Mouse (Mus musculus) stomach, embryonic 14.5 days (tissue): ENCODE results near the gene Gorasp2. TPM values are rescaled to one million over a fixed set of nuclear protein-coding genes. Genes with fewer than 3 reads are reported as not detected.

Source experiments
- ATAC-seq: fragments of 200-750 bp; cut with Nextera tagmentation; 2 replicates; pipeline ENCODE4 v1.8.0; 2017; ENCODE audit warnings: low read depth, moderate TSS enrichment; ENCODE audit not compliant: insufficient number of reproducible peaks, insufficient read depth, low FRiP score
- H3K27ac ChIP-seq: fragments of 300-500 bp; sonication (generic); 2 replicates; pipeline ENCODE4 v1.5.1; 2014; ENCODE audit warnings: mild to moderate bottlenecking, low read length, moderate library complexity, mixed read lengths
- H3K27me3 ChIP-seq: fragments of 300-500 bp; sonication (generic); 2 replicates; pipeline ENCODE4 v1.6.1; 2014; ENCODE audit warnings: low read length, control low read depth, mixed read lengths; ENCODE audit not compliant: control insufficient read depth, insufficient read depth
- H3K36me3 ChIP-seq: fragments of 300-500 bp; sonication (generic); 2 replicates; pipeline ENCODE4 v1.6.1; 2014; ENCODE audit warnings: mild to moderate bottlenecking, control low read depth, low read length, moderate library complexity, mixed read lengths; ENCODE audit not compliant: control insufficient read depth, insufficient read depth
- H3K4me1 ChIP-seq: fragments of 300-500 bp; sonication (generic); 2 replicates; pipeline ENCODE4 v1.6.1; 2014; ENCODE audit warnings: low read length, control low read depth, mixed read lengths; ENCODE audit not compliant: control insufficient read depth, insufficient read depth
- H3K4me2 ChIP-seq: fragments of 300-500 bp; sonication (generic); replicated peaks from 2 replicates; pipeline ENCODE4 v1.6.1; 2014; ENCODE audit warnings: low read depth, low read length, control low read depth
- H3K4me3 ChIP-seq: fragments of 300-500 bp; sonication (generic); 2 replicates; pipeline ENCODE4 v1.5.1; 2014; ENCODE audit warnings: low read depth, low read length, control low read depth
- H3K9ac ChIP-seq: fragments of 300-500 bp; sonication (generic); replicated peaks from 2 replicates; pipeline ENCODE4 v1.6.1; 2014; ENCODE audit warnings: low read depth, mild to moderate bottlenecking, control low read depth, low read length, moderate library complexity, mixed read lengths
- H3K9me3 ChIP-seq: fragments of 300-500 bp; sonication (generic); 2 replicates; pipeline ENCODE4 v1.6.1; 2016; ENCODE audit warnings: low read depth, low read length, control low read depth; ENCODE audit not compliant: control insufficient read depth
- WGBS: fragments of 180-500 bp; shearing (Covaris S2); extraction: QIAGEN DNeasy Blood & Tissue Kit; methylation state at CpG from one replicate; pipeline ENCODE4 v1.1.7; 2014; 5-methylcytosine and 5-hydroxymethylcytosine counted together
- polyA plus RNA-seq: library from polyadenylated mRNA; unstranded; fragments of >200 nt; fragmentation: Nextera tagmentation; extraction: Ambion mirVana; gene quantifications from 2 replicates; pipeline ENCODE4 v1.2.1, GENCODE M21; 2014

Gorasp2 gene
- polyA plus RNA-seq: 172 and 193 TPM in 2 replicates

- Histone ChIP-seq H3K4me1 (peaks cover 15% of the 10 kb centered on the region), H3K4me3 (peak within 1 kb of the TSS; percentile 98), H3K27ac (peak within 1 kb of the TSS; percentile 93), H3K9ac (peak within 1 kb of the TSS; percentile 95), H3K36me3 (no peaks in the 10 kb centered on the region), H3K27me3 (no peaks in the 10 kb centered on the region), H3K4me2 (peak within 1 kb of the TSS; percentile 92), H3K9me3 (no peaks in the 10 kb centered on the region)
- peak; percentile 95 for ATAC-seq
- WGBS: 1% methylated on average over 61 of the region's 64 CpGs
Measured at GRCm38 (mm10) chr2:70660887-70661714, at the start of gene Gorasp2. Gene Gorasp2 (plus strand): TSS chr2:70661576.

DNA sequence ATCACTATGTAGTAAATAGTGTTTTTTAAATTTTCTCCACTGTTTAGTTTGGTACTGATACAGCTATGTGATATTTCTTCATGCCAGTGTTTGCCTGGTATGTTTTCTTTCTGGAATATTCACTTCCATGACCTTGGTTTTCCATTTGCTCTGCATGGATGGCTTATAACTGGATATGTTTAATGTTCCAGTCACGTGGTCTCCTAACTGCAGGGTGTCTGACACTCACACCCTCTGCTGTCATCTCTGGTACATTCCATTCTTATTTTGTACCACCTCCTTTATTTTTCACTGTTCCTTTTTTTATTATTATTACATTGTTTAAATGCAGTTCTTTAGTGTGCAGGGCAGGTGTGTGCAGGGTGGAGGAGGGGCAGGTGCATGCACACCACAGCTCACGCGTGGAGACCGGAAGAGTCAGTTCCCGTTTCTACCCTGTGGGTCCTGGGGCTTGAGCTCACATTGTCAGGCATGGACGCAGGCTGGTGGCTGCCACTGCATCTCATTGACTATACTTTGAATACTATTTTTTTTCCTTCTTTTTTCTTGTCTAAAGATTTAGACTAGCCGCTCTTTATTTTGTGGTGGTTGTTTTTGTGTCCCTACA lies 46.5 kb upstream of the Gorasp2 start:
- ATAC-seq: no peak
- no peaks in the 10 kb centered on the region for H3K9me3 ChIP-seq
- 87% methylated on average over 7 of the region's 7 CpGs for WGBS
- no peak overlapping the region for H3K4me2 ChIP-seq
- no peaks in the 10 kb centered on the region for H3K27me3 ChIP-seq
- no peak overlapping the region for H3K9ac ChIP-seq
- no peak overlapping the region for H3K27ac ChIP-seq
- no peak overlapping the region for H3K4me3 ChIP-seq
- H3K4me1 ChIP-seq: no peaks in the 10 kb centered on the region
- H3K36me3 ChIP-seq: no peaks in the 10 kb centered on the region

- no peak for ATAC-seq
- 75% methylated on average over 2 of the region's 2 CpGs for WGBS
- H3K4me1 ChIP-seq: no peaks in the 10 kb centered on the region
Measured at GRCm38 (mm10) chr2:70616076-70616475, 45.3 kb upstream of the Gorasp2 start.

GRCm38 (mm10) chr2:70616617-70617016 lies 44.8 kb upstream of the Gorasp2 start:
- Histone ChIP-seq H3K9ac (no peak overlapping the region), H3K4me1 (no peaks in the 10 kb centered on the region)

More at GRCm38 (mm10) chr2:70616076-70616475, 45.3 kb upstream of the Gorasp2 start:
- H3K4me2 ChIP-seq: no peak overlapping the region
- no peaks in the 10 kb centered on the region for H3K36me3 ChIP-seq
- H3K4me3 ChIP-seq: no peak overlapping the region
- H3K9me3 ChIP-seq: no peaks in the 10 kb centered on the region
- no peak overlapping the region for H3K9ac ChIP-seq
- no peaks in the 10 kb centered on the region for H3K27me3 ChIP-seq
- no peak overlapping the region for H3K27ac ChIP-seq

DNA sequence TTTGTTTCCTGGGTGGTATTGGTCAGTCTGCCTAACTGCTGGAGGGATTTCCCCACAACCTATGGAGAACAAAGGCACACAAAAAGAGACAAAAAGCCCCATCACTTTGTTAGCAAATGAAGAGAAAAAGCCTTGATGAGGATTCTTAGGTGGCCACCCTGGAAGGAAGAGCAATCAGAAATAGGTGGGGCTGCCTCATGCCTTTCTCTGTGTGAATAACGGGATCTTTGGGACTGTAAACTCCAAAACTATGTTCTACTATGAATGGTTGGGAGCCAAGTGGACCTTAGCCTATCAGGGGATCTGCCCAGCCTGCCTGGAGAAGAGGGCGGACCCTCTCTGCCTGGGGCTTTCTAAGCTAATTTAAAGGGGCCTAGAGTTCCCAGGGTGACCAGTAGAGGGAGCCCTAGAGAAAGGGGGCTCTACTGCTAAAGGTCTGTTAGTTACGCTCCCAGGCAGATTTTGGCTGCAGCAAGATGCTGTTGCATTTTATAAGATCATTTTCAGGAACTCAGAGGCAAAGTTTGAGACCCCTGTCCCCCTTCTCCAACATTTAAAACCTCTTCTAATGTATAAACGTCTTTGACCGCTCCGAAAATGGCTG lies 42.0 kb upstream of the Gorasp2 start:
- no peaks in the 10 kb centered on the region for H3K9me3 ChIP-seq
- no peak overlapping the region for H3K4me3 ChIP-seq
- H3K27me3 ChIP-seq: no peaks in the 10 kb centered on the region
- H3K36me3 ChIP-seq: no peaks in the 10 kb centered on the region
- H3K27ac ChIP-seq: no peak overlapping the region
- WGBS: 87% methylated on average over 6 of the region's 6 CpGs
- ATAC-seq: no peak
- no peaks in the 10 kb centered on the region for H3K4me1 ChIP-seq
- no peak overlapping the region for H3K9ac ChIP-seq
- H3K4me2 ChIP-seq: no peak overlapping the region

More at GRCm38 (mm10) chr2:70616617-70617016, 44.8 kb upstream of the Gorasp2 start:
- no peak for ATAC-seq
- Histone ChIP-seq H3K4me2 (no peak overlapping the region), H3K27me3 (no peaks in the 10 kb centered on the region), H3K4me3 (no peak overlapping the region), H3K36me3 (no peaks in the 10 kb centered on the region), H3K27ac (no peak overlapping the region), H3K9me3 (no peaks in the 10 kb centered on the region)
- WGBS: 67% methylated on average over 3 of the region's 3 CpGs

DNA sequence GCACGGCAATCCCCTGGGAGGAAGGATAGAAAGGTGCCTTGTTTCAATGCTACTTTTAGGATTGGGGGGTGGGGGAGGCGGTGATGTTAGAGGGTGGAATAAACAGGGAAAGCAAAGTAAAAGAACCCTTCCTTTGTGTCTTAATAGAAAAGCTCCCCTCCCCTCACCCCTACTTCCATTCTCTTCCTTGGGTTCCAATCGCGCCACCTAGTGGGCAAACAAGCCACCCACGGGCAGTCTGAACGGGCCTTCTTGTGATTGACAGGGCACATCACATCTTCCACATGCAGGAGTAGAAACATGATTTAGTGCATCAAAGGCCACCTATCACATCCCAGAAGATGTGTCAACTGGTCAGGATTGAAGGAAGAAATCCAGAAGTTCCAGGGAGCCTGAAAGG lies 41.2 kb upstream of the Gorasp2 start:
- Histone ChIP-seq H3K36me3 (no peaks in the 10 kb centered on the region), H3K9me3 (no peaks in the 10 kb centered on the region), H3K4me3 (no peak overlapping the region), H3K27me3 (no peaks in the 10 kb centered on the region), H3K4me1 (no peaks in the 10 kb centered on the region), H3K9ac (no peak overlapping the region), H3K27ac (no peak overlapping the region), H3K4me2 (no peak overlapping the region)
- 23% methylated on average over 6 of the region's 6 CpGs for WGBS
- no peak for ATAC-seq

DNA sequence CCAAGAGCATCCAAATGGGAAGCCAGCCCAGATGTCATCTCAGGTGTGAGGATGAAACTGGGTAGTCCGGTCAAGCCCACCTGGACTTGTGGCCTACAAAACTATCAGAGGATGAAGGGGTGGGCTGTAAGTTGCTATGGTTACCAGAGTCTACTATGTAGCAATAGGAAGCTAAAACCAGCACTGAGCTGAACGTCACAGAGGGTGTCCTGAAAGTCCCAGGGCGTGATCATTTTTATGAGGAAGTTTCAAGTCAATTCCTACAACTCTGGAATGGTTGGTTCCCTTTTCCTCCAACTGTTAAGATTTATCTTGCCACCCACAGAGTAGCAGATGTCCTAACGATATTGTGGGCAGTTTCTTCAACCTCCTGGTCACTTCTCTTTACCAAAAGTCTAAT lies 39.1 kb upstream of the Gorasp2 start:
- Histone ChIP-seq H3K4me1 (no peaks in the 10 kb centered on the region), H3K27me3 (no peaks in the 10 kb centered on the region), H3K9me3 (peaks cover 1% of the 10 kb centered on the region; the same call in 1 of the 2 replicates), H3K4me2 (no peak overlapping the region), H3K27ac (no peak overlapping the region), H3K9ac (no peak overlapping the region), H3K36me3 (no peaks in the 10 kb centered on the region), H3K4me3 (no peak overlapping the region)
- ATAC-seq: no peak
- 73% methylated on average over 4 of the region's 4 CpGs for WGBS

DNA sequence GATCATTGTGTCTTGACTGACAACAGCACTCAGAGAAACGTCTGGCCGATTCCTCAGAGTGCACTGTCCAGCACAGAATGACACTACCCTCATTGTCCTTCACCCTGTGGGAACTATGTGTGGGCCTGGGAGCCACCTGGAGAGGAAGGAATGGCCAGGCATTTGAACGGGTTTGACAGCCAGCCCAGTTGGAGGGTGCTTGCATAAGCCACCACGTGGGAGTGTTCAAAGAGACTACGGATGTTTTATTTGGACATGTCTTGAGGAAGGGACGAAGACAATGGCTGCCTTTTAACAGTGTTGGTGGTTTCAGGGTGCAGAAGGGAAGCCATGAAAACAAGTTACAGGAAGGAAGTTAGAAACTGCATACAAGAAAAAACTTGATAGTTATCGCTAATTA lies 35.6 kb upstream of the Gorasp2 start:
- no peak overlapping the region for H3K4me2 ChIP-seq
- H3K9me3 ChIP-seq: peaks cover 5% of the 10 kb centered on the region; the same call in 1 of the 2 replicates
- ATAC-seq: no peak
- H3K4me3 ChIP-seq: no peak overlapping the region
- no peaks in the 10 kb centered on the region for H3K36me3 ChIP-seq
- H3K4me1 ChIP-seq: peaks cover 8% of the 10 kb centered on the region; the same call in 1 of the 2 replicates
- no peak overlapping the region for H3K27ac ChIP-seq
- no peaks in the 10 kb centered on the region for H3K27me3 ChIP-seq
- no peak overlapping the region for H3K9ac ChIP-seq
- 59% methylated on average over 7 of the region's 7 CpGs for WGBS
